Mouse (Mus musculus): ENCODE data around the gene Smtnl1. TPM values are rescaled to one million over a fixed set of nuclear protein-coding genes. Genes with fewer than 3 reads are reported as not detected.
A peak's percentile ranks its signal among the peaks of the same experiment; 100 is the strongest.

Gene Smtnl1
- polyA plus RNA-seq, 1 experiment from 2014 or later = not detected

- no peak overlapping the region for H3K9ac ChIP-seq
- no peak overlapping the region for H3K4me3 ChIP-seq
- no peak for ATAC-seq (ENCODE audit: low FRiP score, low read depth)
- 63% methylated on average over 7 of the region's 7 CpGs for WGBS
- H3K36me3 ChIP-seq = no peaks in the 10 kb centered on the region
- H3K27me3 ChIP-seq (replicated peaks) = no peaks in the 10 kb centered on the region
- H3K9me3 ChIP-seq = no peaks in the 10 kb centered on the region
- H3K4me1 ChIP-seq = peaks cover 7% of the 10 kb centered on the region; the same call in 1 of the 2 replicates
- H3K4me2 ChIP-seq (replicated peaks) = peak overlapping the region; percentile 36; the same call in 1 of the 2 replicates
- no peak overlapping the region for H3K27ac ChIP-seq
Measured at GRCm38 (mm10) chr2:84850407-84851129, 28.1 kb upstream of the Smtnl1 start.

- Histone ChIP-seq H3K27me3 (replicated peaks) (peaks cover 6% of the 10 kb centered on the region), H3K4me3 (no peak overlapping the region), H3K27ac (no peak overlapping the region), H3K4me2 (replicated peaks) (no peak overlapping the region), H3K9ac (no peak overlapping the region), H3K4me1 (peaks cover 14% of the 10 kb centered on the region; the same call in 1 of the 2 replicates), H3K36me3 (no peaks in the 10 kb centered on the region), H3K9me3 (no peaks in the 10 kb centered on the region)
- WGBS = 92% methylated on average over 1 of the region's 1 CpGs
- no peak for ATAC-seq (ENCODE audit: low FRiP score, low read depth)
Measured at GRCm38 (mm10) chr2:84845226-84845625, 22.8 kb upstream of the Smtnl1 start.

DNA sequence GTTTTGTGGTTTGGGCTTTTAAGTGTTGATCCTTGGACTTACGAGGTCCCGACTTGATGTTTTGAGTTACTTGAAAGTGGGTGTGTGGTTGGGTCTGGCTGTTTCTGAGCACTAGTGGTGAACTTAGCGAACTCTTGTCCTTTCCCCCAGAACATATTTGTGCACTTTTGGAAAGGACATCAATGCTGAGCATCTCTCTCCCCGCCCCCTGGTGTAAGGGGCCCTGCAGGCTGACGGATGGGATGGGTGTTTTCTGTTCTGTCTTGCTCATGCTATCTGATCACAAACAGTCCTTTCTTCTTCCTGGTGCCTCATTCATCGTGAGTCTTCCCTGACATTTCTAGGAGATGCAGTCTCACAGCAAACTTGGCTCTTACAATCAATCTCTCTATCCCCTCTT, 21.2 kb upstream of the Smtnl1 start:
- no peak overlapping the region for H3K4me3 ChIP-seq
- H3K4me1 ChIP-seq = peaks cover 25% of the 10 kb centered on the region
- H3K9me3 ChIP-seq = no peaks in the 10 kb centered on the region
- H3K27me3 ChIP-seq (replicated peaks) = peaks cover 18% of the 10 kb centered on the region
- 89% methylated on average over 6 of the region's 6 CpGs for WGBS
- H3K9ac ChIP-seq = no peak overlapping the region
- no peak overlapping the region for H3K4me2 ChIP-seq (replicated peaks)
- H3K27ac ChIP-seq = no peak overlapping the region
- no peaks in the 10 kb centered on the region for H3K36me3 ChIP-seq
- no peak for ATAC-seq (ENCODE audit: low FRiP score, low read depth)

DNA sequence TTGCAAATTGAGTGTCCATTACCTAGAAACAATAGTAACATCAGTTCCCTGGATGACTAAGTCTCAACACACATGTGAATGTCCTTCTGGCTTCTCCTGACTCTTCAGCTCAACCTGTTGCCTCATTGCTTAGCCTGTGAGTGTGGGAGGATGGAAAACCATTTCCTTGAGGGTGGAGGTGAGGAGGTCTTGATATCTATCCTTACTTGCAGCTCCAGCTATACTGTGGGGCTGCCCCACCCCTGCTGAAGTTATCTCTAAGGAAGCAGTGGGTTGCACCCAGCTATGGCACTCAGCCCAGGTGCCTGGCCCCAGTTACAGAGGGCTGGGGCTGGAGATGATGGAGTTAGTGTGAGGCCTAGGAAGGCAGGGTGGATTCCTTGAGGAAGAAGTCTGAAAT, 19.5 kb upstream of the Smtnl1 start:
- H3K9me3 ChIP-seq = no peaks in the 10 kb centered on the region
- peak overlapping the region; percentile 97 for H3K4me2 ChIP-seq (replicated peaks)
- H3K27ac ChIP-seq = no peak overlapping the region
- H3K36me3 ChIP-seq = no peaks in the 10 kb centered on the region
- no peak overlapping the region for H3K4me3 ChIP-seq
- peaks cover 31% of the 10 kb centered on the region for H3K27me3 ChIP-seq (replicated peaks)
- H3K4me1 ChIP-seq = peaks cover 25% of the 10 kb centered on the region
- H3K9ac ChIP-seq = no peak overlapping the region
- ATAC-seq (ENCODE audit: low FRiP score, low read depth) = no peak

DNA sequence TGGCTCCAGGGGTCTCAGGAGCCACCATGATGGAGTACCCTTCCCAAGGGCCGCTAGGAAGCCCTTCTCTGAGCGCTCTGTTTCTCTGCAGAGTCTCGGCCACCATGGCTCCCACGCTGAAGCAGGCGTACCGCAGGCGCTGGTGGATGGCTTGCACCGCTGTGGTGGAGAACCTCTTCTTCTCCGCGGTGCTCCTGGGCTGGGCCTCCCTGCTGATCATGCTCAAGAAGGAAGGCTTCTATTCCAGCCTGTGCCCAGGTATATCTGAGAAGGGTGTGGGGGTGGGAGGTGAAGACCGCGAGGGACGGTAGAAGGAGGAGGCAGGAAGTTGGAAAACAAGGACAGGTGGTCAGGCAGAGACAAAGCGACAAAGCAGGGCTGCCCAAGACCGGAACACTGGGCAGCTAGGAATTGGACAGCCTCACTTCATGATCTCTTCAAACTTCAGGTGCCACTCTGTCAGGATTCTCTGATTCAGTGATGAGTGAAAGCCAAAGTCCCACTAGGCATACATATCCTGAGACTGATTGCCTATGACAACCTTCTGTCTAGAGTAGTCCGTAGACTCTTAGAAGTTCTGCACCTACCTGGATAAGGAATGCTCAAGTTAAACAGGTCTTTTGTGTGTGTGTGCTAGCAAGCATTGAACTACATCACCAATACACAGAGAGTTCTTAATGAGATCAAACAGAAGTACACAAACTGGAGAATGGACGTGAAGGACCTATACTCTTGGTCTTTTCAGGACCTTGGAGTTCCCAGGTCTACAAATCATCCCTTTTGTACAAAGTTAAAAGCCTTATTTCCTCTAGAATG, 18.5 kb upstream of the Smtnl1 start:
- WGBS = 8% methylated on average over 17 of the region's 17 CpGs
- H3K4me3 ChIP-seq = peak overlapping the region; percentile 55
- no peak overlapping the region for H3K27ac ChIP-seq
- no peaks in the 10 kb centered on the region for H3K9me3 ChIP-seq
- H3K4me2 ChIP-seq (replicated peaks) = peak overlapping the region; percentile 97
- 0 out of 2 replicates have a peak, but pooled peaks have one; percentile 12 for ATAC-seq (ENCODE audit: low FRiP score, low read depth)
- peaks cover 31% of the 10 kb centered on the region for H3K27me3 ChIP-seq (replicated peaks)
- peaks cover 25% of the 10 kb centered on the region for H3K4me1 ChIP-seq
- no peaks in the 10 kb centered on the region for H3K36me3 ChIP-seq
- H3K9ac ChIP-seq = peak overlapping the region; percentile 65

DNA sequence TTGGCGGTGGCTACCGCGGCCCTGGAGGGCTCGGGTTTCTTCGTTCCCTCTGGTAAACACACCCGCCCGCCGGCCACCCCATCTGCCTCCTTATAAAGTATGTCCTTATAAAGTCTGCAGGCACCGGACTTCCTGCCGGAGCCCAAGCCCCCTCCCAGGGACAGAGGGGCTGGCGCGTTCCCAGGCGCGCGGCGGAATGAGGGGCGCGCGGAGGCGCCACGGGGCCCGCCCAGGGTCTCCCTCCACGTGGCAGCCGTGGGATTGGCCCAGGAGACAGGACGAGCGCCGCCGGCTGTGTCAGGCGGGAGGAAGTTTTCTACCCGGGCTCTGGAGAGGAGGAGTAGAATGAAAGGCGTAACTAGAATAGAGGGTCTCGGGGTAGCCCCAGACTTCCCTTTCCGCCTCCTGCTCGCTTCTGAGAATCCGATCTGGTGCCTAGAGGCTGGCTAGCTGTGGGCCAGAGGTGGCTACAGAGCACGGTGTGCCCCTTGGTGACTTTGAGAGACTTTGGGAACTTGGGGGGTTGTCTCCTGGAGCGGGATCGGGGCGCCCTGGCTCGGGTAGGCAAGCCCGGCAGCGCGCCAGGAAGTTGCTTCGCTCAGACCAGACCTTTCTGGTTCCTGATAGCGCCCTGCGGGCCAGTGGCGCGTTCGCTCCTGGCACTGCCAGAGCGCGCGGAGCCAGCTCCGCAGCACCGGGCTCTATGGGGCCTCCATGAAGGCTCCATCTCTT, 17.7 kb upstream of the Smtnl1 start:
- Histone ChIP-seq H3K27me3 (replicated peaks) (peaks cover 31% of the 10 kb centered on the region), H3K27ac (no peak overlapping the region), H3K4me1 (peaks cover 25% of the 10 kb centered on the region), H3K4me3 (peak overlapping the region; percentile 55), H3K36me3 (no peaks in the 10 kb centered on the region), H3K4me2 (replicated peaks) (peak overlapping the region; percentile 97), H3K9ac (peak overlapping the region; percentile 65), H3K9me3 (no peaks in the 10 kb centered on the region)
- peak; percentile 90 for ATAC-seq (ENCODE audit: low FRiP score, low read depth)
- WGBS = under 1% methylated on average over 54 of the region's 54 CpGs

DNA sequence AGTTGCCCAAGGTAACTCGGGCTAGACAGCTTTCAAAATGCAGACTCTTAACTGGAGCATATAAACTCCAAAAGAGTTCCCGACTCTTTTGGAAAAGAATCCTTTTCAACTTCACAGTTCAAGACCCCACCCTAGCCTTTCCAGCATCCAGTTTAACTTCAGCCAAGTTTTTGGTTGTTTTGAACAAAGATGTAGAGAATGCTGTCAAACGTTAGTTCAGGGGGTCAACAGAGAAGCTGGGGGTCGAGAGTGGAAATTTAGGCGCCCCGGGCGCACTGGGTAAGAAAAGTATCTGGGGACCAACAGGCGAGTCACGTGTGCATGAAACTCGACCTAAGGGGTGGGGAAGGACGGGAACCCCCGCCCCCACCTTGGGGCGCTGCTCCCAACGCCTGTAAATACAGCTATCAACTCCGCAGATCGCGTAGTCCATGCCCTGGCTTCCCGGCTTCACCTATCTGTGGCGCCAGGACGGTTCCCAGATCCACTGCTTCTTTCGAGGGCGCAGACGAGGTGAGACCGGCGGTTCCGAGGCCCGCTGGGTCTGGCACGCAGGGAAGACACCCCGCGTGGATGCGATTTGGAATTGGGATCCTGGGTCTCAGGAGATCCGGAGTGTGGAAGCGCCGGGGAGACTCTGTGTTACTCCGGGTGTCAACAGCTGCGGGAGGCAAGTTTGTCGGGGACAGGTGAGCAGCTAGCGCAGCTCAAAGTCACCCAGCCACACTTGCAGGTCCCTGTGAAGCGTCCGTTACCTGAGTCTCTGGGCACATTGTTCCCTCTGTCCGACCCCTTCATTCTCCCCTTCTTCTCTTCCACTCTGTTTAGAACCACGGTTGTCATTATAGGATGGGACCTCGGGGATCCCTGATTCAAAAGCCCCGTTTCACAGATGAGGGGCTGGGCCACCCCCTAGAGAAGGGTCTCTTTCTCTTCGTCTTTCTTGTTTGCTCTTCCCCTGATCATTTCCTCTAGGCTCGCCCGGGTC, 16.8 kb upstream of the Smtnl1 start:
- Histone ChIP-seq H3K27ac (no peak overlapping the region), H3K9me3 (no peaks in the 10 kb centered on the region), H3K36me3 (no peaks in the 10 kb centered on the region), H3K4me2 (replicated peaks) (peak overlapping the region; percentile 97), H3K9ac (peak overlapping the region; percentile 65), H3K4me3 (peak overlapping the region; percentile 55), H3K4me1 (peaks cover 25% of the 10 kb centered on the region), H3K27me3 (replicated peaks) (peaks cover 31% of the 10 kb centered on the region)
- peak; percentile 19 for ATAC-seq (ENCODE audit: low FRiP score, low read depth)
- WGBS = under 1% methylated on average over 47 of the region's 47 CpGs

DNA sequence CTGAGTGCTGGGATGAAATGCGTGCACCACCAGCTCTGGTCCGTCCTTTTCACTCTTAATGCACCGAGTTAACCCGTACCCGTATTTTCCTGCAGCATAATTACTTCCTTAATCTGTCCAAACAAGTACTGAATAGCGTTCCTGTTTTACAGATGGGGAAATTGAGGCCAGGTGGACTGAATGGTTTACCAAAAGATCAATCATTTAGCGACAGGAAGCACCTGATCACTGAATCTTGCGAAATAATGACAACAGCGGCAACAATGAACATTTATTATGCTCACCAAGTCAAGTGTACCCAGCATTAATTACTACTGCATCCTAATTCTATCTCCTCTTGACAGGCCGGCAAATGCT, 16.1 kb upstream of the Smtnl1 start, which contains the start of gene Slc43a1:
Gene Slc43a1 (plus strand): TSS at position 258 of the 357 bp plus-strand sequence.
- WGBS = 14% methylated on average over 10 of the region's 10 CpGs
- no peak for ATAC-seq (ENCODE audit: low FRiP score, low read depth)
- H3K4me3 ChIP-seq = peak within 1 kb of the TSS; percentile 55
- H3K9ac ChIP-seq = peak within 1 kb of the TSS; percentile 65
- peak within 1 kb of the TSS; percentile 97 for H3K4me2 ChIP-seq (replicated peaks)
- no peak within 1 kb of the TSS for H3K27ac ChIP-seq
- peaks cover 25% of the 10 kb centered on the region for H3K4me1 ChIP-seq
- peaks cover 31% of the 10 kb centered on the region for H3K27me3 ChIP-seq (replicated peaks)
- no peaks in the 10 kb centered on the region for H3K9me3 ChIP-seq
- H3K36me3 ChIP-seq = no peaks in the 10 kb centered on the region

GRCm38 (mm10) chr2:84837817-84838592, 15.6 kb upstream of the Smtnl1 start:
- Histone ChIP-seq H3K9ac (no peak overlapping the region), H3K27ac (no peak overlapping the region), H3K36me3 (no peaks in the 10 kb centered on the region), H3K4me3 (no peak overlapping the region), H3K4me2 (replicated peaks) (peak overlapping the region; percentile 97; the same call in 1 of the 2 replicates), H3K9me3 (no peaks in the 10 kb centered on the region), H3K27me3 (replicated peaks) (peaks cover 31% of the 10 kb centered on the region), H3K4me1 (peaks cover 25% of the 10 kb centered on the region)
- ATAC-seq (ENCODE audit: low FRiP score, low read depth) = no peak
- WGBS = 34% methylated on average over 9 of the region's 9 CpGs

DNA sequence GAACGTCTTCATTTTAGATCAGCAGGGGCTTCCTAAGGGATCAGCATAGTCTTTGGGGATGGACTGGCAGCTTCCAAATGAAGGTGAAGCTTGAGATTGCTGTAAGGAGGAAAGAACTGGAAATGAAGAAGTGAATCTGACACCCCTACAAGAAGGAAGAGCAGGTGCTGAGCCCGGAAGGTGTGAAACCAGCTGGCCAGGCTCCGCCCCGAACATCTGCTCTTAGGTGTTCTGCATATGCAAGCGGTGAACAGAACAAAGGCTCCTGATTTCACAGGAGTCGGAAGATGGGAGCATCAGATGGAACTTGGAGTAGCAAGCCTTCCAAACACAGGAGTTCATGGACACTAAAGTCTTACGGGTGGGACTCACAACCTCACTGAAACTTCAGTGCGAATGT, 14.7 kb upstream of the Smtnl1 start:
- H3K27me3 ChIP-seq (replicated peaks) = peaks cover 31% of the 10 kb centered on the region
- H3K36me3 ChIP-seq = no peaks in the 10 kb centered on the region
- H3K4me1 ChIP-seq = peaks cover 25% of the 10 kb centered on the region
- no peak overlapping the region for H3K9ac ChIP-seq
- ATAC-seq (ENCODE audit: low FRiP score, low read depth) = no peak
- H3K27ac ChIP-seq = no peak overlapping the region
- WGBS = 54% methylated on average over 8 of the region's 8 CpGs
- H3K9me3 ChIP-seq = no peaks in the 10 kb centered on the region
- no peak overlapping the region for H3K4me2 ChIP-seq (replicated peaks)
- no peak overlapping the region for H3K4me3 ChIP-seq

Data from neural tube, embryonic 12.5 days (tissue).